Mouse (Mus musculus): ENCODE measurements around the gene Ndrg3.
"Not testable (repeated sequence)": the region's sequence is repeated elsewhere in the genome, so short reads cannot be mapped to it uniquely, and the experiment has no call there.

Gene Ndrg3

DNA sequence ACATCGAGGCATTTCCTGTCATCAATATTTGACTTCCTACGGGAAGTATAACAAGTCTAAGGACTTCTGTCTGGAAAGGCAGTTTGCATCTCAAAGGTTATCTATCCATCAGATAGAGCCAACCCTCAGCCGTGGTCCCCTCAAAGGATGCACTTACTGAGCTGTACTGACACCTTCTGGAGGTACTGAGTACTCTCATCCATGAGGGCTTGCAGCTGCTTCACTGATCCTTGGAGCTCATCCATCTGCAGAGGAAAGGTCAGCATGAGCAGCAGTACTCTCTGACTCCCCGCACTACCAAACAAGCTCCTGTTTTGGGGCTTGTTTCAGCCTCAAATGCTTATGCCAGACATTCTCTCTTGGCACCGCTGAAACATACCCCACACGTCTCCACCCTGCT lies 4.7 kb upstream of the Ndrg3 start:
- no peak for DNase-seq

GRCm38 (mm10) chr2:156990727-156991431 lies 977 bp downstream of the Ndrg3 start:
- no peak for DNase-seq

- no peak for DNase-seq
Observed at GRCm38 (mm10) chr2:156987316-156987715, 4.5 kb downstream of the Ndrg3 start.

DNA sequence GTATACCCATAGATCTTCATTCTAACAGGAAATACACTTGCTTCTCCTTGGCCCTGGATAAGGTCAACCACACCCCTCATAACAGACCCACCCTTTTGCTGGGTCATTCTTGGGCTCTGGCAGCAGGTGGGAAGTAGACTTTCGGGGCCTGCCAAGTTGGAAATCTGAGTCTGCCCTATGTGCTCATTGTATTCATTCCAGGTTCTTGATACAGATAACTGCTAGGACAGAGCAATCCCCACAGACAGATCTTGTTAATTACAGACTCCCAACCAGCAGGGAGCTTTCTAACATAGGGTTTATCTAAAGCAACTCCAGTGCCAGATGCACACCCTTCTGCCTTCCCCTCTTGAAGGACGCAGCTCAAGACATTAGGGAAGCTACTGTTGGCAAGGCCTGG lies 9.0 kb downstream of the Ndrg3 start:
- DNase-seq, result no peak

GRCm38 (mm10) chr2:156981291-156981690 lies 10.6 kb downstream of the Ndrg3 start:
- no peak for DNase-seq

DNA sequence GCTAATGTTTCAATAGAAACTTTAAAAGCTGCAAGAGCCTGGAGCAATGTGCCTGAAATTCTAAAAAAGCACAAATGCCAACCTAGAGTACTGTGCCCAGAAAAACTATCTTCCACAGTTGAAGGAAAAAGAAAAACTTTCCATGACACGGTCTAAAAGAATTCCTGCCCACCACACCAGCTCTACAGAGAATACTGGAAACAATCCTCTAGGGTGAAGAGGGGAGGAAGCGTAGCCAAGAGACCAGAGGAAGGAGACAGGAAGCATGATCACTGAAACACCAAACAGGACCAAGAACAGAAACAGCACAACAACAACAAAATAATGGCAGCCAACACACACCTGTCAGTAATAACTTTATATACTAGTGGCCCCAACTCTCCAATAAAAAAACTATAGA lies 11.8 kb downstream of the Ndrg3 start:
- no peak for DNase-seq

DNA sequence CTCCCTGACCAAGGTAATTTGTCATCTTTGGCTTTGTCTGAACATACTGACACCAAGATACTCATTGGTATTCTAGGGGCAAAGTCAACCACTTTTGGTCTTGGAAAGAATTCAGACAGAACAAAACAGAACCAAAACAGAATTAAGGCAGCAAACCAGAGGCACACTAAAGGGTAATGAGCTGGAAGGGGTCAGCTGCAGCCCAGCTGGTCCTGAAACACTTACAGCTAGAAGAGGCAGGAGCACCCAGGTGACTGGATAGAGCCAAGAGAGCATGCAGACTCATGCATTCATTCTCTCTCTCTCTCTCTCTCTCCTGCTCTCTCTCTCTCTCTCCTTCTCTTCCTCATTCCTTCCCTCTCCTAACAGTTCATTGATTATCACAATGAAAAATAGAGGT lies 15.1 kb downstream of the Ndrg3 start:
- no peak for DNase-seq

- no peak for DNase-seq
Observed at GRCm38 (mm10) chr2:156974967-156975366, 16.9 kb downstream of the Ndrg3 start.

- DNase-seq, result no peak
Observed at GRCm38 (mm10) chr2:156973316-156974100, 18.3 kb downstream of the Ndrg3 start.

GRCm38 (mm10) chr2:156970253-156970652 lies 21.6 kb downstream of the Ndrg3 start:
- DNase-seq, result no peak

DNA sequence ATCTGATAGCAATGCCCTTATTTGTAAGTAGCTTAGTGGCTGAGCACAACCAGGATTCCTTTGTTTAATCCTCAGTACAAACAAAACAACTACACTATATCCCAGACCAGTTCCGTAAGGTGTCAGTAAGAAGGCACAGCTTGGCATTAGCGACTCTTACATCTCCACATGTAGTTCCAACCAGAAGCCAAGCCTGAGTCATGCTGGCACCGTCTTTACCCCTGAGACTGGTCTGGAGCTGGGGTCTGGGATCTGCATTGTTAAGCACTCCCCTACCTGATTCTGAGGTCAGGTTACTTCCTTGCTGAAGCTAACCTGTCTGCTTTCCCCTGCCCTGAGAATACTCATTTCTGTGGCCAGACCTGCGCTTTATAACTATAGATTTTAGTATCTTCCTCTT lies 23.4 kb downstream of the Ndrg3 start:
- DNase-seq, result no peak

DNA sequence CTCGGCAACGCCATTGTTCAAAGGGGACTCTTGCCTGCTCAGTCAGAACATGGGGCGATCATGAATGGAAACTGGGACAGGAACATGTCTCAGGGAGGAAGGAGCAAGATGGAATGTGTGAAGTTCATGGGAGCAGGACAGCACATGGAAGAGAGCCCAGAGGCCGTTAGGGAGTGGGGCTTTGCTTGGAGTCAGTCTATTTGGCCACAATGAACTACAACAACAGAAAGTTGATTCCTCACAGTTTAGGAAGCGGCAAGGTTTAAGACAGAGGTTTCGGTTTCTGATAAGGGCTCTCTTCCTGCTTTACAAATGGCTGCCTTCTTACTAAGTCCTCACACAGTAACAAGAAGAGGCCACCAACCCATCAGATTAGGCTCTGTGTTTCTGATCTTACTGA lies 24.5 kb downstream of the Ndrg3 start:
- no peak for DNase-seq

DNA sequence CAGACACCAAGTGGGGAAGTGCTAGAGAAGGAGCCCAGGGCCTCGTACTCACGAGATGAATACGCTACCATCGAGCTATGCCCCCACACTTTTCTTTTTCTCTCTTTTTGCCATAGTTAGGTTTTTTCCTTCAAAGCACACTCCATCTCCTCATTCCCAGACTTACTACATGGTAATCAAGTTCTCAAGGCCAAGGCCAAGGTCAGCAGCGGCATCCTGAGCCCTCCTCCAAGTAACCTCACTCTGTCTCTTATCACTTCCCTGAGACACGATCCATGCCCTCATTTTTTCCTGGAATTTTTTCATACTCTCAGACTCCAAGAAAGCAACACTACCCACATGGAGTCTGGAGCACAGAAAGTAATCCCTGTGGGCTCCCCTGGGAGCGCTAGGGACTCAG lies 28.0 kb downstream of the Ndrg3 start:
- DNase-seq, result no peak

- DNase-seq, result no peak
Observed at GRCm38 (mm10) chr2:156958496-156959252, 33.2 kb downstream of the Ndrg3 start.

GRCm38 (mm10) chr2:156957035-156957434 lies 34.8 kb downstream of the Ndrg3 start:
- no peak for DNase-seq

GRCm38 (mm10) chr2:156956306-156956705 lies 35.5 kb downstream of the Ndrg3 start:
- DNase-seq, result no peak

DNA sequence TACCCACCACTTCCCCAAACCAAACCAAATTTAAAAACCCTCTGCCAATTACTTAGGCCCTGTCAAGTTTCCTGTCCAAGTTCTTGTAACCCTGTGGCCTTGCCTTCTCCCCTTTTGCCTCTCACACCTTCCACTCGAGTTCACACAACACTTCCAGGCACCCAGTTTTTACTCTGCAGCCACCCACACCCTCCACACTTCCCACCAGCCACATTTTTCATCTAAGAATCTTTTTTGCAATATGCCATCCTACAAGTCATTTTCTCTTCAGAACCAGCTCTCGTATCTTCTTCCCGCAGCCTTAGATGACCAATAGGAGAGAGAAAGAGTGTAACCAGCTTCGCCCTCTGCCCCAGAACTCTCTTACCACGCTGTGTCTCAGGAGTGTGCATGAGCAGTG lies 37.4 kb downstream of the Ndrg3 start:
- DNase-seq, result no peak

GRCm38 (mm10) chr2:156951301-156952094 lies 40.4 kb downstream of the Ndrg3 start:
- DNase-seq, result no peak

DNA sequence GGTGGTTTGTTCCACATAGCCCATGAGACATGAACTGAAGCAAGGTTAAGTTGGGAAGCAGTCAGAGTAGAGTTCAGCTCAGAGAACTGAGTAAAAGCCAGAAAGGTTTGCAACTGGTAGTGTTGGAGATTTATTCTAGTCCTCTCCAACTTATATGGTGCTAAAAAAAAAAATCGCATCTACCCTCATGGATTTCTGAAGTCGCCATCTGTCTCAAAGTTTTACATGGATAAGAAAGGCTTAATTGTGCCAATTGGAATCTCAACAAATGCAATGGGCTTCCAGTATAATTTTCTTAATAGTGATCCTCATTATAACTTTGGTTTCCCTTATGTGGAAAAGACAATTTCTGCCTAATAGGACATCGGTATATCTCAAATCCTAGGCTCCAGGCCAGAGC lies 41.0 kb downstream of the Ndrg3 start:
- DNase-seq, result no peak

- DNase-seq, result not testable (repeated sequence)
Observed at GRCm38 (mm10) chr2:156941523-156941922, 50.3 kb downstream of the Ndrg3 start.

- DNase-seq, result not testable (repeated sequence)
Observed at GRCm38 (mm10) chr2:156939926-156940325, 51.9 kb downstream of the Ndrg3 start.

DNA sequence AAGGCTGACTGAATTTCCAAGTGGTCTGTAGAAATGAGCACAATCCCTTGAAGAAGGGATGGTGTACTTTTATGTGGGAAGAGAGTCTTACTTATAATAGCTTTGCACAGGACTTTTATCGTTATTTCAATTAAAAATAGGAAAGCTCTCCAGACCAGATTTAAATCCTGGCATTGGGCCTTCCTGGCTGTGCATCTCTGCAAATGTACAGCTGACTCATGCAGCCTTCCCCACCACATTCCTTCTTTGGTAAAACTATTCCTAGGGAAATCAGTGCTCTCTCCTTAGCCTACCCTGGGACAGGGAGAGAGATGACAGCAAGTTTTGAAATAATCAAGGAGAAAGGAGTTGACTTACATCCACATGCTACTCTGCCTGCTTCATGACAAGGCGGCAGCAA lies 54.1 kb downstream of the Ndrg3 start:
- DNase-seq, result no peak

GRCm38 (mm10) chr2:156935005-156935404 lies 56.9 kb downstream of the Ndrg3 start:
- DNase-seq, result no peak
